Mouse (Mus musculus) bone marrow macrophage, adult 2 months (primary cell): ENCODE measurements around the gene Dock8.

Experiments used
- CTCF ChIP-seq: IDR thresholded peaks from 2 replicates; pipeline ENCODE4 v1.5.1; 2012; ENCODE audit warnings: low read depth, mild to moderate bottlenecking, low read length, moderate library complexity
- POLR2A ChIP-seq: IDR thresholded peaks from 2 replicates; pipeline ENCODE4 v1.6.1; 2012; ENCODE audit warnings: mild to moderate bottlenecking, low read depth, low read length, borderline replicate concordance

DNA sequence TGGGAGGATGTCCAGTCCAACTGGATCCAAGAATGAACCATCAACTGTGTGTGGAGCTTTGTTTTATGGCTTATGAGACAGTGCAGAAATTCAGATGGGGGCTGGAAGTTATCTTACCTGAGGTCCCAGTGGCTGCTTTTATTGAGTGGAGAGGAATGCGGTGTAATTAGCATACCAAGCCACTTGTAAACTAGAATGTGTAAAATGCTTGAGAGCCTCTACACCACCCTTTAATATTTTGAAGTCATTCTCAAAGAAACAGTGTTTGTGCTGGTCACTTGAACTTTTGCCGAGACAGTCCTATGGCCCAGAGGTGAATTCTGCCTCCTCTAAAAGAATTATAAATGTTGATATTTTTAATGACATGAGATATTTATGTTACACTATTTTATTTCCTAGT is 83.5 kb downstream of the Dock8 start:
- no peak for TF ChIP-seq CTCF
- TF ChIP-seq POLR2A = no peak
